Mouse (Mus musculus) liver, adult (tissue): ENCODE data around the gene Epb41l2.

Experiments used
- GATA4 ChIP-seq: IDR thresholded peaks from 2 replicates; pipeline ENCODE4 v1.6.1; 2014; ENCODE audit warnings: mild to moderate bottlenecking, low read length; ENCODE audit not compliant: insufficient replicate concordance

Gene Epb41l2

GRCm38 (mm10) chr10:25359208-25359958, at the start of gene Epb41l2:
Epb41l2 (plus strand) TSS chr10:25359798.
- TF ChIP-seq GATA4: peak; percentile 46; the same call in 1 of the 2 replicates

GRCm38 (mm10) chr10:25309996-25310395, 49.6 kb upstream of the Epb41l2 start:
- no peak for TF ChIP-seq GATA4

GRCm38 (mm10) chr10:25310736-25311135, 48.9 kb upstream of the Epb41l2 start:
- no peak for TF ChIP-seq GATA4

GRCm38 (mm10) chr10:25311554-25312212, 47.9 kb upstream of the Epb41l2 start:
- no peak for TF ChIP-seq GATA4

GRCm38 (mm10) chr10:25313856-25314584, 45.6 kb upstream of the Epb41l2 start:
- peak; percentile 33; the same call in 1 of the 2 replicates for TF ChIP-seq GATA4

GRCm38 (mm10) chr10:25317665-25318064, 41.9 kb upstream of the Epb41l2 start:
- no peak for TF ChIP-seq GATA4

- no peak for TF ChIP-seq GATA4
Observed at GRCm38 (mm10) chr10:25318405-25318804, 41.2 kb upstream of the Epb41l2 start.

- no peak for TF ChIP-seq GATA4
Observed at GRCm38 (mm10) chr10:25319531-25319930, 40.1 kb upstream of the Epb41l2 start.

- TF ChIP-seq GATA4: no peak
Observed at GRCm38 (mm10) chr10:25321198-25321597, 38.4 kb upstream of the Epb41l2 start.

- TF ChIP-seq GATA4: no peak
Observed at GRCm38 (mm10) chr10:25325690-25326089, 33.9 kb upstream of the Epb41l2 start.

- TF ChIP-seq GATA4: no peak
Observed at GRCm38 (mm10) chr10:25327511-25327910, 32.1 kb upstream of the Epb41l2 start.

GRCm38 (mm10) chr10:25330094-25330493, 29.5 kb upstream of the Epb41l2 start:
- no peak for TF ChIP-seq GATA4

GRCm38 (mm10) chr10:25331321-25332049, 28.1 kb upstream of the Epb41l2 start:
- no peak for TF ChIP-seq GATA4

- TF ChIP-seq GATA4: no peak
Observed at GRCm38 (mm10) chr10:25333390-25334079, 26.1 kb upstream of the Epb41l2 start.
